Mouse (Mus musculus) hindbrain, embryonic 11.5 days (tissue): ENCODE data around the gene 4933430I17Rik. TPM values are rescaled to one million over a fixed set of nuclear protein-coding genes. Genes with fewer than 3 reads are reported as not detected.

Experiments
- ATAC-seq: fragments of 200-750 bp; cut with Nextera tagmentation; 2 replicates; pipeline ENCODE4 v1.8.0; 2017; ENCODE audit warnings: mild to moderate bottlenecking, moderate TSS enrichment, moderate library complexity; ENCODE audit not compliant: low FRiP score
- DNase-seq: peaks from one replicate; pipeline ENCODE4 v3.0.0-alpha.2; 2015; ENCODE audit warnings: low spot score
- H3K27ac ChIP-seq: fragments of 300-500 bp; sonication (generic); 2 replicates; pipeline ENCODE4 v1.5.1; 2014; ENCODE audit warnings: mild to moderate bottlenecking, low read depth, low read length
- H3K27me3 ChIP-seq: fragments of 300-500 bp; sonication (generic); 2 replicates; pipeline ENCODE4 v1.6.1; 2014; ENCODE audit warnings: mild to moderate bottlenecking, low read length, moderate library complexity, mixed read lengths; ENCODE audit not compliant: control insufficient read depth, insufficient read depth
- H3K36me3 ChIP-seq: fragments of 300-500 bp; sonication (generic); 2 replicates; pipeline ENCODE4 v1.6.1; 2014; ENCODE audit warnings: mild to moderate bottlenecking, low read length, moderate library complexity, mixed read lengths; ENCODE audit not compliant: control insufficient read depth, insufficient read depth
- H3K4me1 ChIP-seq: fragments of 300-500 bp; sonication (generic); replicated peaks from 2 replicates; pipeline ENCODE4 v1.6.1; 2014; ENCODE audit warnings: low read length, mixed read lengths; ENCODE audit not compliant: control insufficient read depth, insufficient read depth
- H3K4me2 ChIP-seq: fragments of 300-500 bp; sonication (generic); replicated peaks from 2 replicates; pipeline ENCODE4 v1.6.1; 2014; ENCODE audit warnings: mild to moderate bottlenecking, low read depth, low read length
- H3K4me3 ChIP-seq: fragments of 300-500 bp; sonication (generic); 2 replicates; pipeline ENCODE4 v1.5.1; 2014; ENCODE audit warnings: low read depth, low read length
- H3K9ac ChIP-seq: fragments of 300-500 bp; sonication (generic); 2 replicates; pipeline ENCODE4 v1.6.1; 2014; ENCODE audit warnings: low read depth, low read length
- H3K9me3 ChIP-seq: fragments of 300-500 bp; sonication (generic); 2 replicates; pipeline ENCODE4 v1.6.1; 2016; ENCODE audit warnings: low read length; ENCODE audit not compliant: control insufficient read depth
- WGBS: fragments of 180-500 bp; shearing (Covaris S2); extraction: QIAGEN DNeasy Blood & Tissue Kit; methylation state at CpG from one replicate; pipeline ENCODE4 v1.1.7; 2014; 5-methylcytosine and 5-hydroxymethylcytosine counted together
- polyA plus RNA-seq: library from polyadenylated mRNA; unstranded; fragments of >200 nt; fragmentation: Nextera tagmentation; extraction: Ambion mirVana; gene quantifications from 2 replicates; pipeline ENCODE4 v1.2.1, GENCODE M21; 2014

Gene 4933430I17Rik
- polyA plus RNA-seq, 1 experiment from 2014 or later: 1.8 TPM

DNA sequence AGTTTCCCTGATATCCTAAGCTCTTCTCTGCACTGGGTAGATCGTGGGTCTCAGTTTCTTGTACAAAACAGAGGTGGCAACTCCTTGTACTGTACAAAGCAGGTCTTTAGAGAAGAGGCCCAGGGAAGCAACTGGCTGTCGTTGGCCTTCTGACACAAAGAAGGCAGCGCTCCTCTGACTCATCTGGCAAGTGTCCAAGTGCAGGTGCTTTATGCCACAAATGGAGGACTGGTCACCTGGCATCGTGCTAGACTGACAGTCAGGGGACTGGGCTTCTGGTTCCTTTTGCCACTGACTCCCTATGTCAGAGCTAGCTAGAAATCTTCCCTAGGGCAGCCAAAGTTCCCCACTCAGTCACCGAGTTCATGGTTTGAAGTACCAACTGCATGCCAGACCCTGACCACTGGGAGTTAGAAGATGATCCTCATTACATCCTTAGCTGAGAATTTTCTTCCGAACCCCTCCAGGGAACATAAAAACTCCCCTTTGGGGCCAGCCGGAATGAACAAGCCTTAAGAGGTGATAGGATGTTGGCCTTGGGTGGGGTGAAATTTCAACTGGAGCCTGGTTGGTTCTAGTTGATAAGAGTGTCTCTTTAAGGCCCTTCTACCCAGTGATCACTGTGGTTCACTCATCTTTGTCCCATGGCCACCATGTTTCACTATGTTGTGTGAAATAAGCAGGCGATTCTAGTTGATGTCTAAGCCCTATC lies 39.6 kb upstream of the 4933430I17Rik start:
- Histone ChIP-seq H3K27ac (no peak overlapping the region), H3K9ac (no peak overlapping the region), H3K4me1 (no peaks in the 10 kb centered on the region), H3K36me3 (no peaks in the 10 kb centered on the region), H3K9me3 (no peaks in the 10 kb centered on the region), H3K27me3 (peaks cover 3% of the 10 kb centered on the region; the same call in 1 of the 2 replicates), H3K4me2 (no peak overlapping the region), H3K4me3 (no peak overlapping the region)
- 88% methylated on average over 8 of the region's 8 CpGs for WGBS
- ATAC-seq (no peak), DNase-seq (no peak)

DNA sequence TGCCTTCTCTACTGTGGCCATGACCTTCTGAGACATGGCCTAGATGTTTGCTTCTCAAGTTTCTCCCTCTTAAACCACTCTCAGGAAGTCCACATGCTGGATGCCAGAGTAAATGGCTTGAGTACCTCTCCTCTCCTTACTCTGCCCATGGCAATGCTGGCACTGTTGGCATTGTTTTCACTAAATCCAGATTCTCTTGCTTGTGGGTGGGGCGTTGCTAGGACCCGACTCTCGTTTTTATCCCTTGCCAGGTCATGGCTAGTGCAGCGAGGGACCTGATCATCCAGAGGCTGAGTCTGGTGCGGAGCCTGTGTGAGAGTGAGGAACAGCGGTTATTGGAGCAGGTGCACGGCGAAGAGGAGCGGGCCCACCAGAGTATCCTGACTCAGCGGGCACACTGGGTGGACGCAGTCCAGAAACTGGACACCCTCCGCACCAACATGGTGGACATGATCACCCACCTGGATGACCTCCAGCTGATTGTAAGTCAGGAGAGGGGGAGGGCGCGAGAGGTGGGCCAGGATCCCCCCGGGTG lies 38.9 kb upstream of the 4933430I17Rik start:
- H3K27ac ChIP-seq: no peak overlapping the region
- ATAC-seq: no peak
- 92% methylated on average over 15 of the region's 15 CpGs for WGBS

DNA sequence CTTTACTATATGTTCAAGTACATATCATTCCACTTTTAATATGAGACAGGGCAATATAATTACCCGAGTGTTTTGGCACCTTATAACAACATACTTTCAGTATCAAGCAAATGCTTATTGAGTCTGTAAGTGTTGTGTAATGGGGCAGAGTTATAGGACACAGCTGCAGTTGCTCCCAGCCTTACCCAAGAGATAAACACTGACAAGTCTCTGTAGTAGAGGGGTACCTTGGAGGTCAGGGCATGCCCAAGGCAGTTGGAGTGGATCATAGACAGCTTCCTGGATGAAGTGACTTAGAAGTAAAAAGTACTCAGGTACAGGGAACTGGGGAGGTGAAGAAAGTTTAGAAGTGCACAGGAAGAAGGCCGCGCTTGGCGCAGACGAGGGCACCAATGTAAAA lies 38.0 kb upstream of the 4933430I17Rik start:
- ATAC-seq (no peak), DNase-seq (no peak)
- no peak overlapping the region for H3K27ac ChIP-seq
- H3K9me3 ChIP-seq: no peaks in the 10 kb centered on the region
- no peaks in the 10 kb centered on the region for H3K36me3 ChIP-seq
- H3K9ac ChIP-seq: no peak overlapping the region
- H3K27me3 ChIP-seq: no peaks in the 10 kb centered on the region
- H3K4me3 ChIP-seq: no peak overlapping the region
- H3K4me2 ChIP-seq: no peak overlapping the region
- WGBS: 95% methylated on average over 5 of the region's 5 CpGs
- H3K4me1 ChIP-seq: no peaks in the 10 kb centered on the region

More for the DNA sequence above, 38.9 kb upstream of the 4933430I17Rik start:
- DNase-seq: no peak
- H3K36me3 ChIP-seq: no peaks in the 10 kb centered on the region
- no peaks in the 10 kb centered on the region for H3K9me3 ChIP-seq
- H3K4me2 ChIP-seq: no peak overlapping the region
- H3K9ac ChIP-seq: no peak overlapping the region
- H3K4me1 ChIP-seq: no peaks in the 10 kb centered on the region
- H3K27me3 ChIP-seq: peaks cover 2% of the 10 kb centered on the region; the same call in 1 of the 2 replicates
- H3K4me3 ChIP-seq: no peak overlapping the region

DNA sequence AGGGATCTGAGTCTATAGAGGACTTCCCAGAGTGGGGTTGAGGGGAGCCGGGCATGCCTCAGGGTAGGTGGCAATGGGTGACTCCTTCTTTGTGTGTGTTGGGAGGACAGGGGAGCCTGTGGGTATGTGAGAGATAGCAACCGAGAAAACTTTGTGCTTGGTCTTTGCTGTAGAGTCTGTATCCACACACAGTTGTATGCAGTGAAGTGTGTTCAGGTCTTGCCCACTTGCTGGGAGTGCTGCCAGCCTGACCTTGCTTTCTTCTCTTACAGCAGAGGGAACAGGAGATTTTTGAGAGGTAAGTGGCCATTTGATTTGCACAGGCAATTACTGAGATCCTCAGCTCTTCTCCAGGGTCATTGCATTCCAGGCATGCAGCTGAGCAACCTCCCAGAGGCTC lies 37.3 kb upstream of the 4933430I17Rik start:
- no peak for DNase-seq
- Histone ChIP-seq H3K9ac (no peak overlapping the region), H3K4me2 (no peak overlapping the region), H3K9me3 (no peaks in the 10 kb centered on the region), H3K27ac (no peak overlapping the region), H3K36me3 (no peaks in the 10 kb centered on the region), H3K4me1 (no peaks in the 10 kb centered on the region), H3K4me3 (no peak overlapping the region), H3K27me3 (no peaks in the 10 kb centered on the region)
- ATAC-seq: no peak
- WGBS: 85% methylated on average over 2 of the region's 2 CpGs

DNA sequence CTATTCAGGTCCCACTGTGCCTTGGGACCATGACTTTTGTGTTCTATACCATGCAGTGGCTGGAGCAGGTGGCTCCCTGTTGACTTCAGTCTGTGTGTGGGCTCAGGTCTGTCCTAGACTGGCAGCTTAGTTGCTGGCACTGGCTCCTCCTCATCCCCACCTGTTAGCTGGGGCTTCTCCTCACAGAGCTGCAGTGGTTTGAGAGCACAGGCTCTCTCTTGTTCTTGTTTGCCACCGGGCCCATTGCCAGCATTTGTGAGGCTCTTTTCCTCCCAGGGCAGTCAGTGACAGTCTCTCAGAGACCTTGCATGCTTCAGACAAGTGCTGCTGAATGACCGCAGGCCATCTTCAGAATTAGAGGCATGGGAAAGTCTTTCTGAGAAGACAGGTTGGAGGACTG lies 32.5 kb upstream of the 4933430I17Rik start:
- ATAC-seq (no peak), DNase-seq (no peak)
- Histone ChIP-seq H3K4me1 (no peaks in the 10 kb centered on the region), H3K4me2 (no peak overlapping the region), H3K9me3 (no peaks in the 10 kb centered on the region), H3K4me3 (no peak overlapping the region), H3K27me3 (no peaks in the 10 kb centered on the region), H3K9ac (no peak overlapping the region), H3K27ac (no peak overlapping the region), H3K36me3 (no peaks in the 10 kb centered on the region)
- WGBS: 76% methylated on average over 2 of the region's 2 CpGs

DNA sequence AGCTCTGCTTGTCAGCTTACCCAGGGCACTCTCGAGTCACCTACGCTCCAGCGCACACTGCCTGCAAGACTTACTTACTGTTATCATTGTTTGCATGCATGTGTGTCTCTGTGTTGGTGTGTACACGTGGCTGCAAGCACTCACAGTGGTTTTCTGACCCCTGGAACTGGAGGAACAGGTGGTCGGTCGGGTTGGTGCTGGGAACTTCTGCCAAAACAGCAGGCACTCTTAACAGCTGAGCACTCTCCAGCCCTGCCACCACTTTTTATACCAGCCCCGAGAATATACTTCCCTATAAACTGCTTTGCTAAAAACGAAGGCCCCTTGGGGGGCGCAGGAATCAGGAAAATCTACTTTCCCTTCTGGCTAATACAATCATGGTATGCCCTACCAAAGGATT lies 30.9 kb upstream of the 4933430I17Rik start:
- H3K36me3 ChIP-seq: 0 out of 2 replicates have a peak, but pooled peaks cover 1% of the 10 kb centered on the region
- no peaks in the 10 kb centered on the region for H3K4me1 ChIP-seq
- no peak overlapping the region for H3K9ac ChIP-seq
- no peak overlapping the region for H3K4me3 ChIP-seq
- H3K27ac ChIP-seq: no peak overlapping the region
- H3K4me2 ChIP-seq: no peak overlapping the region
- no peak for ATAC-seq
- 71% methylated on average over 9 of the region's 9 CpGs for WGBS
- no peaks in the 10 kb centered on the region for H3K9me3 ChIP-seq
- no peak for DNase-seq
- H3K27me3 ChIP-seq: no peaks in the 10 kb centered on the region

DNA sequence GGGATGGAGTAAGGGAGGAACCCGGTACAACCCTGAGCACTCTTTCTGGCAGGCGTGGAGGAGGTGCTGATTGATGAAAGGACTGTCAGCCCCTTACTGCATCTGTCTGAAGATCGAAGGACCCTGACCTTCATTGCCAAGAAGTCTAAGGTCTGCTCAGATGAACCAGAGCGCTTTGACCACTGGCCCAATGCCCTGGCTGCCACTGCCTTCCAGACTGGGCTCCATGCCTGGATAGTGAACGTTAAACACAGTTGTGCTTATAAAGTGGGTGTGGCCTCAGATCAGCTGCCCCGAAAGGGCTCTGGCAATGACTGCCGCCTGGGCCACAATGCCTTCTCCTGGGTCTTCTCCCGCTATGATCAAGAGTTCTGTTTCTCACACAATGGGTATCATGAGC lies 29.2 kb upstream of the 4933430I17Rik start:
- Histone ChIP-seq H3K4me3 (no peak overlapping the region), H3K4me1 (no peaks in the 10 kb centered on the region), H3K36me3 (0 out of 2 replicates have a peak, but pooled peaks cover 5% of the 10 kb centered on the region), H3K4me2 (no peak overlapping the region), H3K9me3 (no peaks in the 10 kb centered on the region), H3K27ac (no peak overlapping the region), H3K27me3 (no peaks in the 10 kb centered on the region), H3K9ac (no peak overlapping the region)
- WGBS: 86% methylated on average over 8 of the region's 8 CpGs
- no peak for ATAC-seq
- DNase-seq: no peak

DNA sequence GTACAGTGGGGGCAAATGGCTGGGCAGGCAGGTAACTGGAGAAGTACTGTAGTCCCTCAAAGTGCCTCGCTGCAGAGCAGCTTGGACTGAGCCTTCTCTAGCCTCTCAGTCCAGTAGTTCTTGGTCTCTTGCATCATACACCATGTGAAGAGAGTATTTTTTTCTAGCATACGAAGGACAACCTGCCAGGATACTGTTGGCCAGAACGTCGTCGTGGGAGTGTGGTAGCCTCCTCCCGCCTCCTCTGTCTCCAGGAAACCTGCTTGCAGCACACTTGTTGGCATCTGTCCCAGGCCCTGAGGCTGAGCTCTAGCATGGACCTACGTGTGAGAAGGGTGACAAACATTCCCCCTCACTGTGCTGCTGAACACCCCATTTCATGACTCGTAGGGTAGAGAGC lies 28.4 kb upstream of the 4933430I17Rik start:
- Histone ChIP-seq H3K36me3 (0 out of 2 replicates have a peak, but pooled peaks cover 5% of the 10 kb centered on the region), H3K9me3 (no peaks in the 10 kb centered on the region), H3K27me3 (no peaks in the 10 kb centered on the region), H3K9ac (no peak overlapping the region), H3K27ac (no peak overlapping the region), H3K4me3 (no peak overlapping the region), H3K4me2 (no peak overlapping the region), H3K4me1 (no peaks in the 10 kb centered on the region)
- ATAC-seq: no peak
- no peak for DNase-seq
- WGBS: 82% methylated on average over 8 of the region's 8 CpGs

DNA sequence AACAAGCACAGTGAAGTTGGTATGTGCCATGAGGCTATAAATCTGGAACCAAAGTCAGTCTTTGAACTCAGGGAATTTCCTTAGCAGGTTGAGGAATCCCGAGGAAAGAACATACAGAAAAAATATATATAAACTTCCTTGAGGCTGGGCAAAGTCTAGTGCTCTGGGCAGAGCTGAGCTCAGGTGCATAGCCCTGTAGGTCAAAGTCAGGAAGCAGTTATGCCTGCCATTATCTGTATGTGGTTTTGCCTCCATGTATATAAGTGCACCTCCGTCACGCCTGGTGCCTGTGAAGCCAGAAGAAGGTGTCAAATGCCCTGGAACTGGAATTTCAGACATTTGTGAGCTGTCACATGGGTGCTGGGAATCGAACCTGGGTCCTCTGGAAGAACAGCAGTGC lies 24.4 kb upstream of the 4933430I17Rik start:
- no peak for DNase-seq
- Histone ChIP-seq H3K9ac (no peak overlapping the region), H3K4me2 (no peak overlapping the region), H3K27me3 (no peaks in the 10 kb centered on the region), H3K9me3 (no peaks in the 10 kb centered on the region), H3K4me1 (no peaks in the 10 kb centered on the region), H3K36me3 (0 out of 2 replicates have a peak, but pooled peaks cover 5% of the 10 kb centered on the region), H3K27ac (no peak overlapping the region), H3K4me3 (no peak overlapping the region)
- no peak for ATAC-seq
- 93% methylated on average over 4 of the region's 4 CpGs for WGBS
